Mouse (Mus musculus) heart, postnatal 0 days (tissue): ENCODE data around the gene Wwox.

Source experiments
- CTCF ChIP-seq: IDR thresholded peaks from 2 replicates; pipeline ENCODE4 v1.5.1; 2016; ENCODE audit warnings: antibody characterized with exemption, control low read depth, low read depth
- EP300 ChIP-seq: IDR thresholded peaks from 2 replicates; pipeline ENCODE4 v1.6.1; 2016; ENCODE audit warnings: antibody characterized with exemption, low read depth

- TF ChIP-seq CTCF (no peak), EP300 (no peak)
These were observed 810.4 kb downstream of the Wwox start for GRCm38 (mm10) chr8:115249688-115250366.
